Mouse (Mus musculus) left cerebral cortex, adult 8-10 months (tissue): ENCODE measurements around the gene Adpgk. TPM values are rescaled to one million over a fixed set of nuclear protein-coding genes. Genes with fewer than 3 reads are reported as not detected.

Experiments used
- DNase-seq, 2 experiments: peaks; one replicate each; pipeline ENCODE4 v3.0.0; 2022; ENCODE audit warnings: low spot score in 2 of 2
- total RNA-seq, 4 experiments: library from RNA; stranded (reverse); gene quantifications; 2 replicates each; pipeline ENCODE4 v1.2.4; 2022

Adpgk gene
- total RNA-seq, 4 experiments from 2014 or later: 13.6 to 16.4 (median 14.4) TPM

DNA sequence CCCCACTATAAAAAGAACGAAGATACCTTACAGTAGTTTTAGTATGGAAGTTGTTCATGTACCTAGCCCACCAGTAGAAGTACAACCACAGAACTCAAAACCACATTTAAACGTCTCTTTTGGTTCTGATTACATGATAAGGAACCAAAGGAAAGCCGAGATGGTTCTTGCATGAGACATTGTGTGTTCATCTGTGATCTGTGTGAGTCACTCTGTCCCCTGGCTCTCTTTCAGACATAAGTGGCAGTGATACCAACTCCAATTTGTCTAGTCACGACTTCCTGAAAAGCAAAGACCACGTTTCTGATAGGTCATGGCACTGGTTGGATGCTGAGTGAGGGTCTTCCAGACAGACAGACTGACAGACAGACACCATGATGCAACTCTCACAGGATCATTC lies 77.9 kb downstream of the Adpgk start:
- no peak for DNase-seq

DNA sequence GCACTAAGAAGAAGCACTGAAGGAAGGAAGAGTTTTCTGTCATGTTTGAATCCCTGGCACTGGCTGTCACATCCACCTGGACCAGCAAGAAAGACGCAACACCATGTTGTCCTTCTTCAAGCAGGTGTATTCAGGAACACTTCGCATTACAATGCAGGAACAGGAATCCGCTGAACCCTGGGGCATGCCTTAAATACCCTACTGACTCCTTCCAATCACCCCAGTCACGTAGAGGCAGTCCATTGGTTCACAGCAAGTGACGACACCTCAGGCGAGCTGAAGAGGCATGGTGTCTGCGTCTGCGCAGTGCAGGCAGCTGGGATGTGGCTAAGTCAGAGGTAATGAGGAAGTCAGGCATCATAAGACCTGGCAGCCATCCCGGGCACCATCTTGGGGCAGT lies 78.3 kb downstream of the Adpgk start:
- DNase-seq: no peak

Other genes starting within 250 kb of the Adpgk start
- 10 to 100 TPM; 42.5 to 46.1 (median 43.1) TPM for gene Bbs4, start 62.0 kb downstream of the Adpgk start, total RNA-seq
- gene Arih1, start 195.1 kb downstream of the Adpgk start, total RNA-seq: 100 to 1,000 TPM; 101 to 107 (median 103) TPM
- gene Hexa, start 248.0 kb downstream of the Adpgk start, total RNA-seq: 100 to 1,000 TPM in 1 of 4 experiments, 10 to 100 TPM in 3; 47.1 to 108 (median 62.0) TPM
- gene Tmem202, start 248.3 kb downstream of the Adpgk start, total RNA-seq: 1 to 10 TPM; 2.5 to 4.5 (median 4.0) TPM